Mouse (Mus musculus): ENCODE data around the gene Cog4.
"Not testable (repeated sequence)": the region's sequence is repeated elsewhere in the genome, so short reads cannot be mapped to it uniquely, and the experiment has no call there.

Cog4 gene

GRCm38 (mm10) chr8:110892040-110892439, 45.6 kb downstream of the Cog4 start:
- DNase-seq (ENCODE audit: low spot score) = no peak

DNA sequence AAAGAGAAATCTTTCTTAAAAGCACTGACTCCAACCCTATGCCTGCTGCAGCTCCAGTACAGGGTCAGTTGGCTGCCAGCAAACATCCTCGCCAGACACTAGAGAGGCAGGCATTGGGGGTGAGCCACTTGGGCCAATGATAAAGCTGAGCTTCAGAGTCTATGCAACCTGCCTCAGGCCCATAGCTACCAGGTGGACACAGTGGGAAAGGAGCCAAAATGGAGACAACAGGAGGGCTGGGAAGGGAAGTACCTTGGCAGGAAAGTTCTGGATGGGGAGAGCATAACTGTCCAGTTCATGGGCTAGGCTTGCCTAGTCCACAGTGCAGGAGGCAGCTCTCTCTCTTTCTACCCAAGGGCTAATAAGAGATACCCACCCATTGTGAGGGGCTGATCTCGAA, 46.5 kb downstream of the Cog4 start:
- DNase-seq (ENCODE audit: low spot score) = no peak

GRCm38 (mm10) chr8:110894851-110895250, 48.5 kb downstream of the Cog4 start:
- no peak for DNase-seq (ENCODE audit: low spot score)

DNA sequence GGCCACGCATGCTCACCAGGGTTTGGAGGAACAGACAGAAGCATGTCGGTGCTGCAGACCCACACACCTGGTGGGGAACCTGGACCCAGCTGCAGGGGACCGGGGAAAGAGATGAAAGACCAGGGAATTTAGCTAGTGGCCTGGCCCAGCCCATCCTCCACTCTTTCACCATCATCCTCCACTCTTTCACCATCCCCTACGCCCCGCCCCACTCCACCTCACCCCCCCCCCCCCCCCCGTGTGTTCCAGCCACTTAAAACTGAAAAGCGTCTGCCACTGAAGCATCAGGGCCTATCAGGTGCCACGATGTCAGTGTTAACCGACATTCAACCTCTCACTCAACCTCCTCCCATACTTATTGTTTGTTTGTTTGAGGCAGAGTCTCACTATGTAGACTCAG, 48.9 kb downstream of the Cog4 start:
- DNase-seq (ENCODE audit: low spot score) = no peak

DNA sequence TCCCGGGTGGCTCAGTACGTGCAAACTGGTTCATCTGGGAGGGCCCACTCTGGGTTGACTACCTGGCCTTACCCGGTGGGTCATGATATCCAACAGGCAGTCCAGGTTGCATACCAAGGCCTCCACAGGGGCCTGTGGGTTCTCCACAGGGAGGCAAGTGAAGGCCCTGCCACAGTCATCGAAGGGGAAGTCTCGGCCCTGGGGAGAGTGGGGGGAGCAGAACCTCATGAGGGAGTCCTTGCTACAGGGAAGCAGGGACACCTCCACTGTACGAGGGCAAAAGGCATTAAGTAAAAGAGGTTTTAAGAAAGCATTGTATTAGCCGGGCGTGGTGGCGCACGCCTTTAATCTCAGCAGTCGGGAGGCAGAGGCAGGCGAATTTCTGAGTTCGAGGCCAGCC, 49.4 kb downstream of the Cog4 start:
- no peak for DNase-seq (ENCODE audit: low spot score)

DNA sequence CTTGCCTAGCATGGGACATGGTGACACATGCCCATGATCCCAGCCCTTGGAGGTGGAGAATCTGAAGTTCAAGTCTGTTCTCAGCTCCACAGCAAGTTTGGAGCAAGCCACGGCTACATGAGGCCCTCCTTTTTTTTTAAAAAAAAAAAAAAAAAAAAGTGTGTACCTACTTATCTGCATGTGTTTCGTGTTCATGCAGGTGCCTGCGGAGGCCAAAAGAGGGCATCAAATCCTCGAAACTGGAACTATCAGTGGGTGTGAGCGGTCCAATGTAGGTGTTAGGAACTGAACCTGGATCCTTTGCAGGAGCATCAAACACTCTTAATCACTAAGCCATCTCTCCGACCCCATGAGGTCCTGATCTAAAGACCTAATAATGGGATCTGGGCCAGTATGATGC, 51.1 kb downstream of the Cog4 start:
- no peak for DNase-seq (ENCODE audit: low spot score)

GRCm38 (mm10) chr8:110901056-110901455, 54.7 kb downstream of the Cog4 start:
- DNase-seq (ENCODE audit: low spot score) = peak; percentile 59

DNA sequence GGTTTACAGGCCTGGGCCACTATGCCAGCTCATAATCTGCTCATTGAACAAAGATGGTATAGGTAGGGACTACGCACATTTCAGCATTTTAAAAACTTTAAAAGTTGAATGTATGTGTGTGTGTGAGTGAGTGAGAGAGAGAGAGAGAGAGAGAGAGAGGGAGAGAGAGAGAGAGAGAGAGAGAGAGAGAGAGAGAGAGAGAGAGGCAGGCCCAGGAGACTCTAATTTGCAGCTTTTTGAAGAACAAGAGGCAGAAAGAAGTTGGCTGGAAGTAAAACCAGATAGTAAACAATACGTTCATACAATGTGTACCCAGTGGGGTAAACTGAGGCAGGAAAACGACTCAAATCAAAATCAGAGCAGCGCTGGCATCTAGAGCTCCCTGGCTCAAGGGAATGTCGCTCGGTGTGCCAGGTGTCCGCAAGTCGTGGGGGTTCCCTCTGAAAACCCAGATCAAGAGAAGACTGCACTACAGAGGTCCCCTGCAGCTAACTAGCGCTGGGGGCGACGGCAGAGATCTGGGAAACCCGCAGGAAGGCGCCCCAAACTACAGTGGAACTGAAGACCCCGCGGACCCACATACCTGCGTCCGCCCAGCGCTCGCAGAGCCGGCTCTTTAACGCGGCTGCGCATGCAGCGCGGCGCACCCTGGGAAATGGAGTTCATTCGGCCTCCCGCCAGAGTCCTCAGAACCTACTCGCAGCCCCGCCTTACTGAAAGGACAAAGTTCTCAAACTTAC, 55.6 kb downstream of the Cog4 start, which contains the start of gene Fuk:
Gene Fuk, minus strand, starts transcription at position 650 of the 740 bp plus-strand sequence.
- peak; percentile 82 for DNase-seq (ENCODE audit: low spot score)

DNA sequence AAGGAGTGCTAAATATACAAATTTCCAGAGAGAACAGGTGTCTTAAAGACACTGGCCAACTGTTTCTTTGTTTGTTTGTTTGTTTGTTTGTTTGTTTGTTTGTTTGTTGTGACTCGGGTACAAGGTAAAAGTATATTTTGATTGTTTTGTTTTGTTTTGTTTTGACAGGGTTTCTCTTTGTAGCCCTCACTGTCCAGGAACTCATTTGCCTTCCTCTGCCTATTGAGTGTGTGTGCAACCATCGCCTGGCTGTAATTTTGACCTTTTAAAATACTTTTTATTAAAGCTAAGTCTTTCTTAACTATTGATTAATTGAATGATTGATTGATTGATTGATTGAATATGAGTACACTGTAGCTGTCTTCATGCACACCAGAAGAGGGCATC, 56.2 kb downstream of the Cog4 start:
- no peak for DNase-seq (ENCODE audit: low spot score)

GRCm38 (mm10) chr8:110905404-110905803, 59.0 kb downstream of the Cog4 start:
- DNase-seq (ENCODE audit: low spot score) = no peak

DNA sequence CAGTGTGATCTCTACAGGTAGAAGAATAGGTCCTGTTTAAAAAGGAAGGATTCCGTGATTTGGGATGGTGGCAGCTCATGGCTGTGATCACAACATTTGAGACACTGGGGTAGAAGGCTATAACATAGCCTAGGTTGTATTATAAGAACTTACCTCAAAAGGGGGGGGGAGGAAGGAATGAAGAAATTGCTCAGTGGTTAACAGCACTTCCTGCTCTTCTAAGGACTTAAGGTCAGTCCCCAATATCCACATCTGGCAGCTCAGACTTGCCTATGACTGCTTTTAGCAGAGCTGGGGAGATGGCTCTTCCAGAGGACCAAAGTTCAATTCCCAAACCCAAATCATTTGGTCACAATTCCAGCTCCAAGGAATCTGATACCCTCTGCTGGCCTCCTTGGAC, 60.3 kb downstream of the Cog4 start:
- no peak for DNase-seq (ENCODE audit: low spot score)

DNA sequence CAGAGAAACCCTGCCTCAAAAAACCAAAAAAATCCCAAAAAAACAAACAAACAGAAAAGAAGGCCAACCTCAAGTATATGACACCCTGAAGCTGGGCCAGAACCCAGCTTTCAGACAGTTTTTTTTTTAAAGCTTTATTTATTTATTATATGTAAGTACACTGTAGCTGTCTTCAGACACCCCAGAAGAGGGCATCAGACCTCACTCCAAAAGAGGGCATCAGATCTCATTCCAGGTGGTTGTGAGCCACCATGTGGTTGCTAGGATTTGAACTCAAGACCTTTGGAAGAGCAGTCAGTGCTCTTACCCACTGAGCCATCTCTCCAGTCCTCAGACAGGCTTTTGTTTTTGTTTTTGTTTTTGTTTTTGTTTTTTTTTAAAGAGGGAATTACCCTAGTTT, 63.5 kb downstream of the Cog4 start:
- not testable (repeated sequence) for DNase-seq (ENCODE audit: low spot score)

DNA sequence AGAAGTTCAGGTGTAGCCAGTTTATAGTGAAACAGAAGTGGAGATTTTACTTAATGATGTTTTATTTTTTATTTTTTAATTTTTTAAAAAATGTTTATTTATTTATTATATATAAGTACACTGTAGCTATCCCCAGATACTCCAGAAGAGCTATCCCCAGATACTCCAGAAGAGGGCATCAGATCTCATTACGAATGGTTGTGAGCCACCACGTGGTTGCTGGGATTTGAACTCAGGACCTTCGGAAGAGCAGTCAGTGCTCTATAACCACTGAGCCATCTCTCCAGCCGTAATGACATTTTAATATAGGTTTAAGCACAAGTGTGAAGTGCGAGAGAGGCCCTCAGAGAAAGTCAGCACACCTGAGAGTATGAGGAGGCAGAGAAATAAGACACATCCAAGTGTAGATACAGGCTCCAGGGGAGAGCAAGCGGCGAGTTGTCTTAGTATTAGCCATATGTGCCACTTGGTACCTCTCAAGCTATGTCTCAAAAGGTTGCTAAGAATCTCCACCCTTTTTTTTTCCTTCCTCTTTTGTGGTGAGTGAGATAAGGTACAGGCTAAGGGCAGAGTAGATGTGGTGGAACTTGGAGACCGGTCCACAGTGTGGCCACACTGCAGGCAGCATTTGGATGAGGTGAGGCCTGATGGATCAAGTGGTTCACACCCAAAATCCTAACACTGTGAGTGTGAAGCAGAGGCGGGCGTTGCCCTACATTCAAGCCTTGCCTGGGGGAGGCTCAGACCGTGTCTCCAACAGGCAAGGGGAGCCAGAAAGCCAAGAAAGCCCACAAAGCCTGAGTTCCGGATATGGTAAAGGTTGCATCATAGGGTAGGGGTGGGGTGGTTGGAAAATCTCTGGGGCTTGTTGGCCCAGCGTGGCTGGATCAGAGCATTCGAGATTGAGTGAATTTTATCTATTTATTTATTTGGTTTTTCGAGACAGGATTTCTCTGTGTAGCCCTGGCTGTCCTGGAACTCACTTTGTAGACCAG, 65.5 kb downstream of the Cog4 start:
- no peak for DNase-seq (ENCODE audit: low spot score)

DNA sequence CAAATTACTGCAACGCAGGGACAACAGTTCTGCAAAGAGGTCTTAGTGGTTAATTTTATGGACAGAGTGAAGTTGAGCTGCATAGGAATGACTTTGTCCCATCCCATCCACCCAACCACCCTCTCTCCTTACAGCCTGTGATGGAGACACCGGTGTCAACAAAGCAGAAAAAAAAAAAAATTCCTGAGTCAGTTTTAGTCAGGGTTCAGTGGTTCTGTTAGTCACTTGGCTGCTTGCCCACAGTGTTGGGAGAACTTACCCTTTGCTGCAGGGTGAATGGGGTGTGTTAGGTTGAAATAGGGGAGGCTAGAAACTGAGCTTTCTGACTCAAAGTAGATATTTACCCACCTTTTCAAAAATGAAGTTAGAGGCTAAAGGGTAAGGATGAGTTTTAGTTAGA, 71.0 kb downstream of the Cog4 start:
- peak; percentile 82 for DNase-seq (ENCODE audit: low spot score)

- no peak for DNase-seq (ENCODE audit: low spot score)
These were observed 71.6 kb downstream of the Cog4 start for GRCm38 (mm10) chr8:110918027-110918426.

DNA sequence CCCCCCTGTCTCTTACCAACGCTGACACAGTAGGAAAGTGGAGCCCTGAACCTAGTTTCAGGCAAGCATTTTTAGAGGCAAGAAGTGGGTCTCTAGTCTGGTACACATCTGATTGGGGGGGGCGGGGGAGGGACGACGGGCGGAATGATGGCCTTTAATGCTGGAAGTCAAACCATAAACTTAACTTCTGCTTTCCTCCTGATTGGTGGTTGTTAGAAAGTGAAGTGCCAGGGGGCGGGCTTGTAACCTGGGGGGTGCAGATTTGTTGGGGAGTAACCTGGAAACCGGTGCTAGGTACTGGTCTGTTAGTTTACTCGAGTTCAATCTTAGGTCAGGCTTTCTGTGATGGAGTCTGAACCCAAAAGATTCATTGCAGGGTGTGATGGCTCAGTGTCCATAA, 72.1 kb downstream of the Cog4 start:
- no peak for DNase-seq (ENCODE audit: low spot score)

DNA sequence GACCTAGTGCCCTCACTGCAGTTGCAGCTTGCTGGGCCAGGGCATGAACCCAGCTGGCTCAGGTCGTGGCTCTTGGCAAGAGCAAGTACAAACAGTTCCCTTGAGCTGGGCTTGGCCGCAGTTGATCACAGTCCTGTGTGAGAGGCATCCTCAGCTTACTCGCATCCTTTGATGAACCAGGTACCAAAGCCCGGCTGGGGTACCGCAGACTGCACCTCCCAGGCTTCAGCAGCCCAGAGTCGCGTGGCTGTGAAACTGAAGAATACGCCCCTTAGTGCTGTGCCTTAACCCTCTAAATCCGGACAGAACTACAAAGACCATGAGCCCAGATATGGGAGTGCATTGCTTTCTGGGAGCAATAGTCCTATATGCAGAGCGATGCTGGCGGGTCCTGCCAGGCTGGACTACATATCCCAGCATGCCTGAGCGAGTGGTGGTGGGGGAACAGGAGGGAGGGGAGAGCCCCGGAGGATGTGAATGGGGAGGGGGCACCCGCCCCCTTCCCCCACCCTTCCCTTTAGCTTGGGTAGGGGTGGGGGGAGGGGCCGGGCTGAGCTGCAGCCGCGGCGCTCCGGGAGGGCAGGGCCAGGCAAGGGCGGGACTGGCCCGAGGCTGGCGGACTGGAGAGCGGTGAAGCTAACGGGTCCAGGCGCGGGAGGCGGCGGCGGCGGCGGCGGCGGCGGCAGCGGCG, 73.1 kb downstream of the Cog4 start, which contains the start of gene St3gal2:
Gene St3gal2, plus strand, starts transcription at position 582 of the 691 bp plus-strand sequence.
- DNase-seq (ENCODE audit: low spot score) = peak; percentile 97

- DNase-seq (ENCODE audit: low spot score) = no peak
These were observed 73.8 kb downstream of the Cog4 start for GRCm38 (mm10) chr8:110920032-110920772.

- no peak for DNase-seq (ENCODE audit: low spot score)
These were observed 74.4 kb downstream of the Cog4 start for GRCm38 (mm10) chr8:110920773-110921277.

GRCm38 (mm10) chr8:110921492-110922230, 75.3 kb downstream of the Cog4 start:
- DNase-seq (ENCODE audit: low spot score) = peak; percentile 44

DNA sequence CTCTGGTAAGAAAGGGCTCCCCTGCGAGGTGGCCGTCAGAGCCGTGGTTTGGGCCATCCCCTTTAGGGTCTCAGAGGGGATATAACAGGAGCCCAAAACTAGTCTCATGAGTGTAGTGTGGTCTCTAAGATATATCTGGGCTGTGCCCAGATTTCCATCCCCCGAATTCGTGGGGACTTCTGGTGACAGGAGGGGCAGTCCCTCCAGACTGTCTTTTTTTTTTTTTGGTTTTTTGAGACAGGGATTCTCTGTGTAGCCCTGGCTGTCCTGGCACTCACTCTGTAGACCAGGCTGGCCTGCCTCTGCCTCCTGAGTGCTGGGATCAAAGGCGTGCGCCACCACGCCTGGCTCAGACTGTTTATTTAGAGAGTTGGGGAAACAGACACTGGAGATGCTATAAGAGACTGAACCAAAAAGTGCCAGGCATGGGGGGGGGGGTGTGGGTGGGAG, 79.3 kb downstream of the Cog4 start:
- DNase-seq (ENCODE audit: low spot score) = no peak

All from MN1 (cell line).